Mouse (Mus musculus): Measurements from ENCODE around the gene Jmjd8. TPM values are rescaled to one million over a fixed set of nuclear protein-coding genes. Genes with fewer than 3 reads are reported as not detected.
A peak's percentile ranks its signal among the peaks of the same experiment; 100 is the strongest.
"Not testable (repeated sequence)": the region's sequence is repeated elsewhere in the genome, so short reads cannot be mapped to it uniquely, and the experiment has no call there.

Jmjd8 gene
- 6.0 and 7.7 TPM in 2 replicates for total RNA-seq (2015)
- total RNA-seq (2017) = 10.6 and 14.4 TPM in 2 replicates

- peak; percentile 34 for ATAC-seq (ENCODE audit: poor library complexity, severe bottlenecking)
Measured at GRCm38 (mm10) chr17:25828712-25829557, at the start of gene Jmjd8. Jmjd8 (plus strand) TSS chr17:25828867.

DNA sequence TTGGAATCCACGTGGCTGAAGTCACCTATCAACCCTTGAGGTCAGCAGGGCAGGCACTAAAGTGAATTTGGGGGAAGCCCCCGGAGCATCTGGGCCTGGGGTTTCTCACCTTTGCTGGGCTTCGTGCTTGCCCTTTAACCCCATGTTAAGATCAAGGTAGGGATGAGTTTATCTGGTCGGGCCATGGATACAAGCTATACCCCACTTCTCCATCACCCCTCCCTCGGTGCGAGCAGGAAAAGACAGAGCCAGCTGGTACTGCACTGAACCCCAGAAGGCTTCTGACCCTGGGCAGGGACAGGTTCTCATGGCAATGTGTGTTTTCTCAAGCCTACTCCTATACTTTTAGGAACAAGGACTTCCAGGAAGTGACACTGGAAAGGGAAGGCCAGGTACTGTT, 47.3 kb upstream of the Jmjd8 start:
- no peak for ATAC-seq (ENCODE audit: poor library complexity, severe bottlenecking)

- ATAC-seq (ENCODE audit: poor library complexity, severe bottlenecking) = no peak
Measured at GRCm38 (mm10) chr17:25783086-25783485, 45.6 kb upstream of the Jmjd8 start.

DNA sequence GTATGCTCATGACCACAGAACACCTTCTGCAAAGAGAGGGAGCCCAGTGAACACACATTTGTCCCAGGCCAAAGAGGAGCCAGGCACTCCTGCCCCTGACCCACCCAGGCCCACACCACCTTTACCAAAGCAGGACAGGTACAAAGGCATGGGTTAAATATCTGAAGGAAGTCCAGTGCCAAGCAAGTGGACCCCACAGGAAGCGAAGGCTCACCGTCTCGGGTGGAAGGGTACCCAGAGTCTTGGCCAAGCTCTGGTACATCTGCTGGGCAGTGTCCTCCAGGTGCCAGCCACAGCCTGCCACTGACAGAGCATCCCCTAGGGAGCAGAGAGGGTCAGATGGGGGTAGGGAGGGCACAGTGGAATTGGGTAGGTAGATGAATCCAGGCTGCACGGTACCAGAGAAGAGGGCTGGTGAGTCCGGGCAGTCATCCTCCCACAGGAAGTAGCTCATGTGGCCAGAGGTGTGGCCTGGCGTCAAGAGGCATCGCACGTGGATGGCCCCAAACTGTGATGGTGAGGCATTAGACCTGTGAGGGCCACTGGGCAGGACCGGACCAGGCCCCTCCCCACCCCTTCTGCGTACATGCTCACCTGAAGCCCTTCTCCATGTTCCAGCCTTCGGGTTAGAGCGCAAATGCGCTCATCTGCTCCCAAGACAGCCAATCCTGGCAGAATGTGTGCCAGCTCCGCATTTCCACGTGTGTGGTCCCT, 44.6 kb upstream of the Jmjd8 start:
- no peak for ATAC-seq (ENCODE audit: poor library complexity, severe bottlenecking)

DNA sequence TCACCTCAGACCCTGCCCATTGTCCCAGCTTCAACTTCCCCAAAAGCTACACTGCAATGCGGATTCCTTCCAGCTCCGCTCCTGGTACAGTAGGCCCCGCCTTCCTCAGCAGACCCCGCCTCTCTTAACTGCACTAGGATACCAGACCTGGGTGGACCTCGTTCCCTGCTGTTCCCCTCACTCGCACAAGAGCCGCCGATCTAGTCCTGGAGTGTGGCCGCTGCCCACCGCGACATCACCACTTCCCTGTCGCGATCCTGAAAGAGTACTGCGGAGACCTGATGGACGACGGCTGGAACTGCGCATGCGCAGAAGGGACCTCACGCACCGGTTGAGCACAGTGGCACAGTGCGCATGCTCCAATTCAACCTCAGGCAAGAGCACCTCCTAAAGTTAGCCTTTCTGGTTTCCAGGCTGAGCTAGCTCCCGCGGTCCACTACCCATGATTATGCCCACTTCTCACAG, 43.4 kb upstream of the Jmjd8 start, which contains the start of gene Haghl:
Haghl (minus strand) TSS at position 393 of the 465 bp plus-strand sequence.
- peak; percentile 94 for ATAC-seq (ENCODE audit: poor library complexity, severe bottlenecking)

DNA sequence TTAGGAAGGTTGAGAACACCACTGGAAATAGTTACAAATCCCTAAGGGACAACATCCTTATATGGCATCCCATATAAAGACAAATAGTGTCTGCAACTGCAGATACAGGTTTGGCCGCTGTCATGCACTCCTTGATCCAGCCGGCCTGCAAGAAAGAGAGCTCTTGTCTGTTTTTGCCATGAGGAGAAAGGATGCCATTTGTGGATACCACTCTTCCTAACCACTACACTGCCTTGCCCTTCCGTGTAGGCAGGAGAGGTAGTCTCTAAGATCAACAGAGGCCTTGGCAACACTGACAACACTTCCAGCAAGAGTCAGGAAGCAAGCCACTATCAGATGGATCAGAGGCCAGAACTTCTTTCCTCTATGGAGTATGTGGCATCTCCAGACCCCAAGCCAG, 42.4 kb upstream of the Jmjd8 start, which contains the start of gene Ccdc78:
Ccdc78 (plus strand) TSS at position 301 of the 400 bp plus-strand sequence.
- ATAC-seq (ENCODE audit: poor library complexity, severe bottlenecking) = no peak

DNA sequence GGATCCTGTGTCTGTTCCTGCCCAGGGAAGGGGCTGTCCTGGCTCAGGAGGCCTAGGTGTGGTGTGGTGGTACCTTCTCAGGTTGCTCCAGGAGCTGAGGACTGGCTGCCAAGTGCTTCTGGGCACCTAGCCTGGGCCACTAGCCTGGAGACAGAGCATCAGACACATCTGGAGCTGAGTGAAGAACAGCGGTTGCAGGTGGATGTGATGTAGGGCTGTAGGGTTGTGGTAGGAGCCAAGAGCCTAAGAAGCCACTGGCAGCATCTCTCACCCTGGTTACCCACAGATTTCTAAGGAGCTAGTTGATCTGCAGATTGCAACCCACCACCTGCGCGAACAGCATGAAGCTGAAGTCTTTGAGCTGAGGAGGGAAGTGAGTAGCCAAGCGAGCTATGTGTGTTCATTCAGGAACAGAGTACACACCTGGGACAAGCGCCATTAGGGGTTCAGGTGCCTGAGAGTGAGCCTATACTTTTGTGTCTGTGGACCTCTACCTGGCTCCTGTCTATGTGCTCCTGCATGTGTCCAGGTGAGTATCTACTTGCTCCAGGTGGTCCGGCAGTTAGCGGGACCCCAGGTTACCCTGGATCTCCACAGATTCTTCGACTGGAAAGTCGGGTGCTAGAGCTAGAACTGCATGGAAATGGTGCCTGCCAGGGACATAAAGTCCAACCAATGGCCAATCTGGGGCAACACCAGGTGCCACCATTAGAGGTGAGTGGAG, 41.7 kb upstream of the Jmjd8 start:
- ATAC-seq (ENCODE audit: poor library complexity, severe bottlenecking) = no peak

- no peak for ATAC-seq (ENCODE audit: poor library complexity, severe bottlenecking)
Measured at GRCm38 (mm10) chr17:25791320-25791842, 37.3 kb upstream of the Jmjd8 start.

DNA sequence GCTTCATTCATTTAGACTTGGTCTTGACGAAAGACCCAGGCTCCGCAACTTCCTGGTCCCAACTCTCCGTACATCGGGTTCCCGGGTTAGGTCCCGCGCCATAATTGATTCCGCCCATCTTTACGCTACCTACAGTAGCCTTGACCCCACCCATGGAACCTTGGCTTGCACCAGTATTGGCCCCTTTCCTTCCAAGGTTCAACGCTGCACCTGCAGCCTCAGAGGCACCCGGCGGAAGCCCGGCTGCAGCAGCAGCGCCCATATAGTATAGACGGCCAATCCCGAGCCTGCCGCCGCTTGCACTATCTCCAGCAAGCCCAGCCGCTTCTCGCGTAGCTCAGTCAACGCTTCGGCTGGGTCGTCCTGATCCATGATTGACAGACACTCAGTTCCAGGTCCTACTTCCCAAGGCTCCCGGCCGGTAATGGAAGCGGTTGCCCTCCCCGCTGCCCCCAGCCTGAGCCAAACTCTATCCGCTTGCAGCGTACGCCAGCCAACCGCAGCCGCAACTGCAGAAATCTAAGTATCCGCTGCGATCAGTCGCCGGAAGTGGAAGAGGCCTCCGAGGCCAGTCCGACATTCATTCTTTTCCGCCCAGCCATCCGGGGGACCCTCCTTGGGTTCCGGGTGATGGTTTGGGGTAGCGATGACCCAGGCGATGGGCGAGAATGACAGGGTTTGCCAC, 36.7 kb upstream of the Jmjd8 start:
- peak; percentile 84 for ATAC-seq (ENCODE audit: poor library complexity, severe bottlenecking)

DNA sequence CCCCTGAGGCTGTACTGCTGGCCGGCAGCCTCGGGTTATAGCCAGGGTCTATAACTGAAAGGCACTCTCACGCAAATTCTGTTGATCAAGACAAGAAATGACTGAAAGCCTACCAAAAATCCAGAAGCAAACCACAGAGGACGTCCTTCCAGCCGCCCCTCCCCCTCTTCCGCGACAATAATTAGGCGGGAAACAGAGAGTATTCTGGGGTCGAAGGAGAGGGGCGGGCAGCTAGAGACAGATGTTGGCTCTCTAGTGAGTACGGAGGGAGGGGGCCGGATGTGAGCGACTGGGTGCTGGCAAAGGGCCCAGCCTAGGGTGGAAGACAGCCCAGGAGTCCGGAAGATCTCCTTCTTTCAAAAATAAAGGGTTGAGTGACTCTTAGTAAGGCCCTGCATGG, 36.1 kb upstream of the Jmjd8 start, which contains the start of gene Fam173a:
Fam173a (minus strand) TSS at position 287 of the 400 bp plus-strand sequence.
- peak; percentile 52 for ATAC-seq (ENCODE audit: poor library complexity, severe bottlenecking)

- ATAC-seq (ENCODE audit: poor library complexity, severe bottlenecking) = no peak
Measured at GRCm38 (mm10) chr17:25794197-25794596, 34.5 kb upstream of the Jmjd8 start.

DNA sequence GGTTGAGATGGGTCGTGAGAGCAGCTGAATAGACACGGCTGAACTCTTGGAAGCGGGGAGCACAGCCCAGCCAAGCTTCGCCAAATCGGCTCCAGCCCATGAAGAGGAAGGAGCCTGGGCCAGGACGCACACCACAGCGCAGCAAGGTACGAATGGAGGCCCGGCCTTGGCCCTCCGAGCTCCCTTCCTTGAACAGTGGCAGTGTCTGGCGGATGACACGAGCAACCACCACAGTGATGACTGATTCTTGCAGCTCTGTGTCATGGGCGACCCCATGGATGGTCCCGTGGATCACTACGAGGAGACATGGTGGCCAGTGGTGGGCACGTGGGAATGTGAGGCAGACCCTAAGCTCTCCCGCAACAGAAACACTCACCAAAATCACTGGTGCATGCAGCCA, 33.7 kb upstream of the Jmjd8 start:
- no peak for ATAC-seq (ENCODE audit: poor library complexity, severe bottlenecking)

DNA sequence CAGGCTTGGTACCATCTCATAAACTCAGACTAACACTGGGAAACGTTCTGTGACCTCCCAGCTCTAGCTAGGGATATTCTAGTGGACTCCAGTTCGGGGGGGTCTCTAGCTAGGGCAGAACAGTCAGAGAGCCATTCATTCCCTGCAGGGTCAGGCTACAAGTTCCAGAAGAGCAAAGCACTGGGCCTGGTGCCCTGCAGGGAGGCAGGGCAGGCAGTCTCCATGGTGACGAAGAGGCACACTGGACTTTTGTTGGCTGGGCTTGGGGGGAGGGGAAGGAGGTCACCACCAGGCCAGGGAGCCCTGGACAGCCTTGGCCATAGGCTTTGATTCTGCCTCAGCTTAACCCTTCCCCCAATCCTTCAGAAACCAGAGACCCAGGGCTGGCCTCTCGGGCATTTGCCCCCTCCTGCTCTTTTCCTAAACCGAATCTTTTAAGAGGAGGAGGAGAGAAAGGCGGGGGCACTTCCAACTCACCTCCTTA, 33.0 kb upstream of the Jmjd8 start, which contains the start of gene AC134908.4:
AC134908.4 (minus strand) TSS at position 51 of the 484 bp plus-strand sequence.
- ATAC-seq (ENCODE audit: poor library complexity, severe bottlenecking) = no peak

DNA sequence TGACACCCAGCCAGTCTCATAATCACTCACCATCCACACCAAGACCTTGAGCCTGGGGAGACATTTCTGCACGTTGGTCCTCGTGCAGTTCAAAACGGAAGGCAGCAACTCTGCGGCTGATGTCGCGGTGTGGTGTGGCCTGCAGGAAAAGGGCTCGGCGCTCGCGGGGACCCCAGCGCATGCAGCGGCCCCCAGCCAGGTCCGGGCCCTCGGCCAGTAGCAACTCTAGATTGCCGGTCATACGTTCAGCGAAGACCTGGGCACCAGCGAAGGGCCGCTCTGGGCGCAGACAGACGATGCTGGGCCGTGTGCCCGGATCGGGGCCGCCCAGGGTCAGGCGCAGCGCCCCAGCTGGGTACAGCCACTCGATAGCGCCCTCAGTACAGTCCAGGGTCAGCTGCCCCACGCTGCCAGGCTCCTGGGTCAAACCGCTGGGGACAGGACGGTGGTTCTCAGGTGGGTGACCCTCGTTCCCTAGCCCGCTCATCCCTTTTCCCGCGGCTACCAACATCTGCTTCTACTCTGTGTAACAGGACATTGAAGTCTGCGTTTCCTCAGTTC, 32.4 kb upstream of the Jmjd8 start:
- ATAC-seq (ENCODE audit: poor library complexity, severe bottlenecking) = no peak

DNA sequence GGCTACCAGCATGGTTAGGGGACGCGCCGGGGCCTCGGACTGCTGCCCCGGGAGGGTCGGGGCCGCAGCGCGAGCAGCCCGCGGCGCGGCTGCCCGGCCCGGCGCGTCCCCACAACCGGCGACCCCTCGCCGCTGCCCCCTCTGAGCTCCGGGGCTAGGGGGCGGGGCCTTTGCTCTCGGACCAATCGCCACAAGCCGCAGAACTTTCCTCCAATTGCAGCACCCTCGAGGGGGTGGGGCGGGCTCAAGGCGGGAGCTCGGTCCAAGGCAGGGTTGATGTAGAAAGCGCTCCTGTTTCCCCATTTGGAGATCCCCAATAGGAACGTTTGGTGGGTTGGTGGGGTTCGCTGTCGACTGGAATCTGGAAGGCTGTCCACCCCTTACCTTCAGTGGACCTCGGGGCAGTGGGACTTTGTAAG, 31.7 kb upstream of the Jmjd8 start, which contains the start of gene Metrn:
Metrn (minus strand) TSS at position 186 of the 419 bp plus-strand sequence.
- ATAC-seq (ENCODE audit: poor library complexity, severe bottlenecking) = peak; percentile 80

DNA sequence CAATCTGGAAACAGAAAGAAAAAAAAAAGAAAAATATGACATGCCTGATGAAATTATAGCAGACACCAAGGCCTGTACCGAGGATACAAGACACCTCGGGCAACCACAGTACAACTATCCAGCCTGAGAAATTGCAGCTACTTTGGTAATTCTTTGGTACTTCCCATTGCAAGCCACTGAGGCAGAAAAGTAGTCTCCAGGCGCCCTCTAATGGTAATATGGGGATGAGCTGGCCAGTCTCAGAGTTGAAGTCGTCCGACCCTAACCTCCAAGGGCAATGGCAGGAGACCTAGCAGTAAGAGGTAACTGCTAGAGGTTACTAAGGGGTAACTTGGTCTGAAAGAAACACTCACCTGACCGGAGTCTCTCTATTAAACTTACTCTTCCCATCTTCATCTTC, 27.6 kb upstream of the Jmjd8 start:
- ATAC-seq (ENCODE audit: poor library complexity, severe bottlenecking) = peak; percentile 84

DNA sequence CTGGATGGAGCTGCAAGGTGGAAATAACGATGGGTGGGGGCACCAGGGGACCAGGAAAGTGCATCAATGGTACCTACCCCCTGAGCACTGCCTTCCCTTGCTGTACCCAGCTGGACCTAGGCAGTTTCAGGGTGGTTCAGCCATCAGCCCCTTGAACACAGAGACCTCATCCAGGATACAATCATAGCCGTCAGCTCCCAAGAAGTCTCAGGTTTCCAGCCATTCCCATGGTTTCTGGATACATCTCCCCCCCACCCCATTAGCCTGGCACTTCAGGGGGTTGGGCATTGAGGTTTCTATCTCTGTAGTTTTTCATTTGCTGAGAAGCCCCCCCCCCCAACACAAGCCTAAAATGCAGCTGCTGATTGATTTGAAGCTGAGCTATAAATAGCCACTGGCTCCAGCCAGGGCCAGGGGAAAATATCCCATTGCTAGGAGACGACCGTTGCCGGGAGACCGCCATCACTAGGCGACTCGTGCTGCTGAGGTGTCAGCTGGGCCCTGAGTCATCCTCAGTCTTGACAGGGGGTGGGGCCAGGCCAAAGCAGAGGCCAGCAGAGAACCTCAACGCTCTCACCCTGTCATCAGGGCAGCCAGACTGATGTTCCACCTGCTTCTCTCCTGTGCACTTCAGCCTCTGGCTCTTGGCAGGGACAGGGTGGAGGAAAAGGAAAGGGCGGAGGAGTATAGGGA, 25.7 kb upstream of the Jmjd8 start:
- no peak for ATAC-seq (ENCODE audit: poor library complexity, severe bottlenecking)

DNA sequence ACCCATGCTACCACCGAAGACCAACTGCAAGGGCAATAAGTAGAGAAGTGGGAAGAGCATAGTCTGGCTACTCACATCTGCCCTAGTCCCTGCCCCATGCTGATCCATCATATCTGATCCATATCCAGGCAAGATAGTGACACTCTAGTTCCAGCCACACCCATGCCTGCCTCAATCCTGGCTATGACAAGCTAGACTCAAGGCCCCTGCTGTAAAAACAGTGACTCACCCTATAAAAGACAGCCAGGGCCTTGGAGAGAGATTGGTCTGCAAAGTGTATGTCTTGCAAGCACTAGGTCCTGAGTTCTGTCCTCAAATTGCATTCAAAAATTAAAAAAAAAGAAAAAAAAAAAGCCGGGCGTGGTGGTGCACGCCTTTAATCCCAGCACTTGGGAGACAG, 22.2 kb upstream of the Jmjd8 start:
- no peak for ATAC-seq (ENCODE audit: poor library complexity, severe bottlenecking)

GRCm38 (mm10) chr17:25807452-25807851, 21.2 kb upstream of the Jmjd8 start:
- ATAC-seq (ENCODE audit: poor library complexity, severe bottlenecking) = not testable (repeated sequence)

All from megakaryocyte, adult 5-6 weeks (primary cell).